Mouse (Mus musculus) ES-E14 (cell line): ENCODE measurements around the gene Clstn3.

Experiments used
- CHD2 ChIP-seq: IDR thresholded peaks from 2 replicates; pipeline ENCODE4 v1.6.1; 2014; ENCODE audit warnings: mild to moderate bottlenecking, low read depth, low read length, inconsistent platforms
- HCFC1 ChIP-seq: IDR thresholded peaks from 2 replicates; pipeline ENCODE4 v1.6.1; 2012; ENCODE audit warnings: low read length, inconsistent platforms, borderline replicate concordance; ENCODE audit not compliant: insufficient read depth
- MAFK ChIP-seq: IDR thresholded peaks from 2 replicates; pipeline ENCODE4 v1.6.1; 2014; ENCODE audit warnings: mild to moderate bottlenecking, low read depth, low read length, inconsistent platforms; ENCODE audit not compliant: insufficient read depth
- ZC3H11A ChIP-seq: IDR thresholded peaks from 2 replicates; pipeline ENCODE4 v1.6.1; 2012; ENCODE audit warnings: low read depth, mild to moderate bottlenecking, inconsistent platforms, low read length, borderline replicate concordance
- ZNF384 ChIP-seq: IDR thresholded peaks from 2 replicates; pipeline ENCODE4 v1.6.1; 2012; ENCODE audit warnings: low read depth, low read length, inconsistent platforms

- TF ChIP-seq MAFK (no peak), ZNF384 (peak; percentile 69), CHD2 (no peak), ZC3H11A (no peak), HCFC1 (no peak)
Observed at GRCm38 (mm10) chr6:124512355-124512836, 47.8 kb upstream of the Clstn3 start, which contains the start of gene C1ra.
